Mouse (Mus musculus) effector memory CD4-positive, alpha-beta T cell, adult 7 months (primary cell): ENCODE measurements around the gene E2f1. TPM values are rescaled to one million over a fixed set of nuclear protein-coding genes. Genes with fewer than 3 reads are reported as not detected.

Source experiments
- polyA plus RNA-seq: library from polyadenylated mRNA; unstranded; fragments of 100-300 nt; shearing (Covaris generic); gene quantifications from one replicate; pipeline ENCODE4 v1.2.1, GENCODE M21; 2017

Gene E2f1
- 1.3 TPM for polyA plus RNA-seq

GRCm38 (mm10) chr2:154569836-154570286 is at the start of gene E2f1:
Gene E2f1, minus strand, starts transcription at chr2:154569892.

GRCm38 (mm10) chr2:154613118-154614115 is 43.7 kb upstream of the E2f1 start, which contains the start of the genes Zfp341 and 4930519P11Rik:
Gene Zfp341, plus strand, starts transcription at chr2:154613297.
Gene 4930519P11Rik, minus strand, starts transcription at chr2:154613437.

GRCm38 (mm10) chr2:154603638-154604153 is 34.0 kb upstream of the E2f1 start, which contains the start of gene Pxmp4:
Gene Pxmp4, minus strand, starts transcription at chr2:154603708.

GRCm38 (mm10) chr2:154558264-154559039 is 11.2 kb downstream of the E2f1 start, which contains the start of gene Necab3:
Gene Necab3, minus strand, starts transcription at chr2:154558890.

GRCm38 (mm10) chr2:154551476-154551875 is 18.2 kb downstream of the E2f1 start, which contains the start of gene Actl10:
Gene Actl10, plus strand, starts transcription at chr2:154551776.

GRCm38 (mm10) chr2:154546711-154547110 is 23.0 kb downstream of the E2f1 start, which contains the start of gene 1700003F12Rik:
Gene 1700003F12Rik, plus strand, starts transcription at chr2:154547085.

Other genes starting within 250 kb of the E2f1 start
- 17.9 TPM for gene Cdk5rap1, start 196.9 kb downstream of the E2f1 start, polyA plus RNA-seq
- gene Snta1, start 161.8 kb downstream of the E2f1 start, polyA plus RNA-seq, result not detected
- 22.7 TPM for gene Cbfa2t2, start 133.4 kb downstream of the E2f1 start, polyA plus RNA-seq
- gene 1700003F12Rik, start 22.8 kb downstream of the E2f1 start, polyA plus RNA-seq, result not detected
- not detected for gene Actl10, start 18.1 kb downstream of the E2f1 start, polyA plus RNA-seq
- not detected for gene Necab3, start 11.0 kb downstream of the E2f1 start, polyA plus RNA-seq
- gene Pxmp4, start 33.8 kb upstream of the E2f1 start, polyA plus RNA-seq, result 8.7 TPM
- 0.60 TPM for gene Zfp341, start 43.4 kb upstream of the E2f1 start, polyA plus RNA-seq
- not detected for gene 4930519P11Rik, start 43.5 kb upstream of the E2f1 start, polyA plus RNA-seq
- gene Chmp4b, start 81.8 kb upstream of the E2f1 start, polyA plus RNA-seq, result 17.2 TPM
- not detected for gene Gm14214, start 200.1 kb upstream of the E2f1 start, polyA plus RNA-seq
- 79.6 TPM for gene Raly, start 221.2 kb upstream of the E2f1 start, polyA plus RNA-seq
- gene a, start 221.5 kb upstream of the E2f1 start, polyA plus RNA-seq, result 0.79 TPM